Mouse (Mus musculus) myocyte (in vitro differentiated cells): ENCODE data around the gene Rabepk.

Experiments
- CEBPB ChIP-seq: IDR thresholded peaks from 2 replicates; pipeline ENCODE4 v1.6.1; 2011; ENCODE audit warnings: mild to moderate bottlenecking, moderate library complexity; ENCODE audit not compliant: poor library complexity, insufficient read depth, severe bottlenecking
- MYOD1 ChIP-seq, 3 experiments: IDR thresholded peaks; one replicate each; pipeline ENCODE4 v1.6.1; 2011; ENCODE audit warnings: control low read depth in 2 of 3, low read depth in 2 of 3, mild to moderate bottlenecking in 2 of 3, moderate library complexity in 1 of 3; ENCODE audit not compliant: insufficient read length in 2 of 3, control insufficient read depth in 1 of 3
- POLR2A ChIP-seq: IDR thresholded peaks from one replicate; pipeline ENCODE4 v1.6.1; 2011; ENCODE audit warnings: low read depth, mild to moderate bottlenecking, control low read depth, moderate library complexity; ENCODE audit not compliant: insufficient read length
- REST ChIP-seq: IDR thresholded peaks from one replicate; pipeline ENCODE4 v1.6.1; 2011; ENCODE audit warnings: mild to moderate bottlenecking, control low read depth, moderate library complexity; ENCODE audit not compliant: insufficient read depth, insufficient read length
- TCF12 ChIP-seq: IDR thresholded peaks from one replicate; pipeline ENCODE4 v1.6.1; 2011; ENCODE audit warnings: mild to moderate bottlenecking, control low read depth; ENCODE audit not compliant: poor library complexity, insufficient read depth, severe bottlenecking

DNA sequence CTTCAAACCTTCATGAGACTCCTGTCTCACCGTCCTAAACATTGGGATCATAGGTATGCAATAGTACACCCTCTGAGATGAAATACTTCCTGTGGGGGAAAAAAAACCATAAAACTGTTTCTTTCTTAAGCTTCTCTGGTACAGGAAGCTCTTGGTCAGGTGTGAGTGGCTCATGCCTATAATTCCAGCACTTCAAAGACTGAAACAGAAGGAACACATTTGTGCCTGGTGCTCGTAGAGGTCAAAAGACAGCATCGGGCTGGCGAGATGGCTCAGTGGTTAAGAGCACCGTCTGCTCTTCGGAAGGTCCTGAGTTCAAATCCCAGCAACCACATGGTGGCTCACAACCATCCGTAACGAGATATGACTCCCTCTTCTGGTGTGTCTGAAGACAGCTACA is 55.2 kb downstream of the Rabepk start:
- TF ChIP-seq REST (no peak), POLR2A (no peak), TCF12 (no peak), CEBPB (no peak), MYOD1 (IDR thresholded peaks at IDR 0.05; ENCODE audit: control insufficient read depth in 1 of 3, insufficient read length in 2 of 3, low read depth in 2 of 3) (no peak)
